Mouse (Mus musculus): ENCODE measurements around the gene Il17c. TPM values are rescaled to one million over a fixed set of nuclear protein-coding genes. Genes with fewer than 3 reads are reported as not detected.

The Il17c gene
- total RNA-seq, 2 experiments from 2014 or later: not detected

- DNase-seq: no peak
Observed at GRCm38 (mm10) chr8:122431694-122432442, 10.0 kb downstream of the Il17c start.

GRCm38 (mm10) chr8:122432443-122433268, 10.8 kb downstream of the Il17c start, which contains the start of gene Cyba:
Gene Cyba, minus strand, starts transcription at chr8:122432930.
- DNase-seq: peak in 1 of 2 experiments; percentile 14

- no peak for DNase-seq
Observed at GRCm38 (mm10) chr8:122433269-122433905, 11.6 kb downstream of the Il17c start.

- DNase-seq: no peak
Observed at GRCm38 (mm10) chr8:122435375-122435774, 13.6 kb downstream of the Il17c start.

GRCm38 (mm10) chr8:122436146-122436545, 14.3 kb downstream of the Il17c start:
- no peak for DNase-seq

GRCm38 (mm10) chr8:122436586-122437125, 14.8 kb downstream of the Il17c start:
- no peak for DNase-seq

GRCm38 (mm10) chr8:122437708-122438331, 16.0 kb downstream of the Il17c start:
- no peak for DNase-seq

GRCm38 (mm10) chr8:122439336-122439735, 17.5 kb downstream of the Il17c start:
- no peak for DNase-seq

- no peak for DNase-seq
Observed at GRCm38 (mm10) chr8:122441326-122441725, 19.5 kb downstream of the Il17c start.

- no peak for DNase-seq
Observed at GRCm38 (mm10) chr8:122442356-122442755, 20.5 kb downstream of the Il17c start.

GRCm38 (mm10) chr8:122442781-122443180, 21.0 kb downstream of the Il17c start:
- no peak for DNase-seq

- DNase-seq: peak; percentile 98 to 99
Observed at GRCm38 (mm10) chr8:122443262-122444006, 21.6 kb downstream of the Il17c start, which contains the start of gene Mvd. Gene Mvd, minus strand, starts transcription at chr8:122443422.

- peak; percentile 84 to 85 for DNase-seq
Observed at GRCm38 (mm10) chr8:122444058-122444748, 22.4 kb downstream of the Il17c start.

- DNase-seq: no peak
Observed at GRCm38 (mm10) chr8:122445203-122445602, 23.4 kb downstream of the Il17c start.

GRCm38 (mm10) chr8:122451161-122451703, 29.4 kb downstream of the Il17c start:
- no peak for DNase-seq

- no peak for DNase-seq
Observed at GRCm38 (mm10) chr8:122452154-122452553, 30.3 kb downstream of the Il17c start.

GRCm38 (mm10) chr8:122454409-122454808, 32.6 kb downstream of the Il17c start:
- DNase-seq: no peak

- no peak for DNase-seq
Observed at GRCm38 (mm10) chr8:122457171-122457570, 35.4 kb downstream of the Il17c start.

- no peak for DNase-seq
Observed at GRCm38 (mm10) chr8:122459218-122459900, 37.5 kb downstream of the Il17c start.

- DNase-seq: no peak
Observed at GRCm38 (mm10) chr8:122459990-122460389, 38.2 kb downstream of the Il17c start.

Measured in layer of hippocampus, postnatal 36 days (tissue).